Mouse (Mus musculus) liver, postnatal 0 days (tissue): Measurements from ENCODE around the gene Pip5kl1. TPM values are rescaled to one million over a fixed set of nuclear protein-coding genes. Genes with fewer than 3 reads are reported as not detected.

Source experiments
- ATAC-seq: fragments of 200-750 bp; cut with Nextera tagmentation; 2 replicates; pipeline ENCODE4 v1.8.0; 2017; ENCODE audit warnings: mild to moderate bottlenecking, moderate library complexity
- DNase-seq: peaks from one replicate; pipeline ENCODE4 v3.0.0-alpha.2; 2016
- H3K27ac ChIP-seq: fragments of 300-500 bp; sonication (generic); 2 replicates; pipeline ENCODE4 v1.5.1; 2014; ENCODE audit warnings: antibody characterized with exemption, moderate library complexity, mild to moderate bottlenecking, low read depth
- H3K27me3 ChIP-seq: fragments of 300-500 bp; sonication (generic); 2 replicates; pipeline ENCODE4 v1.6.1; 2014; ENCODE audit warnings: low read length, control low read depth, mixed read lengths; ENCODE audit not compliant: insufficient read depth
- H3K36me3 ChIP-seq: fragments of 300-500 bp; sonication (generic); replicated peaks from 2 replicates; pipeline ENCODE4 v1.6.1; 2014; ENCODE audit warnings: mild to moderate bottlenecking, control low read depth, low read length, moderate library complexity, mixed read lengths; ENCODE audit not compliant: insufficient read depth
- H3K4me1 ChIP-seq: fragments of 300-500 bp; sonication (generic); 2 replicates; pipeline ENCODE4 v1.6.1; 2014; ENCODE audit warnings: antibody characterized with exemption, mild to moderate bottlenecking, control low read depth; ENCODE audit not compliant: insufficient read depth
- H3K4me2 ChIP-seq: fragments of 300-500 bp; sonication (generic); 2 replicates; pipeline ENCODE4 v1.6.1; 2014; ENCODE audit warnings: low read depth, mild to moderate bottlenecking, low read length, moderate library complexity, mixed read lengths
- H3K4me3 ChIP-seq: fragments of 300-500 bp; sonication (generic); 2 replicates; pipeline ENCODE4 v1.5.1; 2014; ENCODE audit warnings: low read depth, low read length
- H3K9ac ChIP-seq: fragments of 300-500 bp; sonication (generic); replicated peaks from 2 replicates; pipeline ENCODE4 v1.6.1; 2014; ENCODE audit warnings: mild to moderate bottlenecking, moderate library complexity
- H3K9me3 ChIP-seq: fragments of 300-500 bp; sonication (generic); 2 replicates; pipeline ENCODE4 v1.6.1; 2016; ENCODE audit warnings: mild to moderate bottlenecking, control low read depth, low read length, mixed read lengths
- CTCF ChIP-seq: sonication (generic); IDR thresholded peaks from 2 replicates; pipeline ENCODE4 v1.5.1; 2016; ENCODE audit warnings: antibody characterized with exemption, low read depth
- EP300 ChIP-seq: IDR thresholded peaks from 2 replicates; pipeline ENCODE4 v1.6.1; 2016; ENCODE audit warnings: antibody characterized with exemption, low read depth, mild to moderate bottlenecking
- WGBS: fragments of 180-500 bp; shearing (Covaris S2); extraction: QIAGEN DNeasy Blood & Tissue Kit; methylation state at CpG from one replicate; pipeline ENCODE4 v1.1.7; 2014; ENCODE audit not compliant: insufficient replicate concordance; 5-methylcytosine and 5-hydroxymethylcytosine counted together
- polyA plus RNA-seq: library from polyadenylated mRNA; unstranded; fragments of >200 nt; fragmentation: Nextera tagmentation; extraction: Ambion mirVana; gene quantifications from 2 replicates; pipeline ENCODE4 v1.2.1, GENCODE M21; 2015

The Pip5kl1 gene
- polyA plus RNA-seq, 1 experiment from 2014 or later = not detected

- Histone ChIP-seq H3K9ac (peak overlapping the region; percentile 78), H3K27me3 (peaks cover 17% of the 10 kb centered on the region), H3K4me3 (peak overlapping the region; percentile 73), H3K9me3 (no peaks in the 10 kb centered on the region), H3K4me1 (peaks cover 51% of the 10 kb centered on the region), H3K27ac (peak overlapping the region; percentile 88), H3K36me3 (no peaks in the 10 kb centered on the region), H3K4me2 (peak overlapping the region; percentile 94)
- DNase-seq (peak; percentile 53), ATAC-seq (no peak)
- WGBS = 8% methylated on average over 9 of the region's 9 CpGs
- TF ChIP-seq CTCF = no peak
- TF ChIP-seq EP300 = no peak
Observed at GRCm38 (mm10) chr2:32537360-32537905, 37.2 kb upstream of the Pip5kl1 start.

DNA sequence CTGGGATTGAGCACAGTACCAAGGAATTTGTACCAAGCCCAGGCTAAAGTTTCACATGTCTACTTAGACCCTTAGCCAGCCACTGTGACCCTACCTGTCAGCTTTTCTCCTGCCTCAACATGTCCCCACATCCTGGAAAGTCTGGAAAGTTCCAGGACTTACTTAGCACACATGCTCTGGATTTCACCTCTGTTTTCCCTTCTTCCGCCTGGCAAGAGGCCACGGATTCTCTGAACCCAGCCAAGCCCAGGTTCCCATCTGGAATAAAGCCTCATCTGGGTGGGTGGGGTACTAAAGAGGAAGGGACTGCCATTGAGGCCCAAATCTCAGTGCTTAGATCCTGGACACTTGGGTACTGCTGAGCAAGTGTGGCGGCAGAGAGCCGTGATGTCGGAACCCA is 36.7 kb upstream of the Pip5kl1 start:
- peak overlapping the region; percentile 88; the same call in 1 of the 2 replicates for H3K27ac ChIP-seq
- DNase-seq (no peak), ATAC-seq (no peak)
- peak overlapping the region; percentile 94 for H3K4me2 ChIP-seq
- H3K9ac ChIP-seq = peak overlapping the region; percentile 11; the same call in 1 of the 2 replicates
- peaks cover 17% of the 10 kb centered on the region for H3K27me3 ChIP-seq
- H3K4me1 ChIP-seq = peaks cover 51% of the 10 kb centered on the region
- 80% methylated on average over 5 of the region's 5 CpGs for WGBS
- H3K9me3 ChIP-seq = no peaks in the 10 kb centered on the region
- H3K4me3 ChIP-seq = peak overlapping the region; percentile 73; the same call in 1 of the 2 replicates
- H3K36me3 ChIP-seq = no peaks in the 10 kb centered on the region
- no peak for TF ChIP-seq CTCF
- no peak for TF ChIP-seq EP300

DNA sequence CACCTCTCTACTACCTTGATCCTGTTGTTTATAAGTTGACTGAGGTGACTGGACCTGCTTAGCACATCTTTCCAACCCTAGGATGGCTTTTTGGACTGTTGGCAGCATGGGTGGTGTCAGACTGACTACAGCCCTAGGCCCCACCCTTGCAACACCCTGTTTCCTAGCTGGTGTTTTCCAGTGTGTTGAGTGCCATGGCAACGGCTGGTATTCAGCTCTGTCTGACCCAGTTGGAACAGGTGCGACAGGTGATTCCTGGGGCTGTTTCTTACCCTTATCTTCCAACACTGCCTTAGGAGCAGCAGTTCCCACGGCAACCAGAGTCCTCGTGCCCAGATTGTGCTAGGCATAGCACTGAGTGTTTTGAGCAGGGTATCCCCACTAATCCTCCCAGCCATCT is 36.1 kb upstream of the Pip5kl1 start:
- H3K4me2 ChIP-seq = peak overlapping the region; percentile 94; the same call in 1 of the 2 replicates
- H3K36me3 ChIP-seq = no peaks in the 10 kb centered on the region
- H3K9me3 ChIP-seq = no peaks in the 10 kb centered on the region
- no peak overlapping the region for H3K27ac ChIP-seq
- WGBS = 66% methylated on average over 4 of the region's 4 CpGs
- peaks cover 51% of the 10 kb centered on the region for H3K4me1 ChIP-seq
- TF ChIP-seq CTCF = no peak
- no peak for TF ChIP-seq EP300
- ATAC-seq (no peak), DNase-seq (no peak)
- no peak overlapping the region for H3K9ac ChIP-seq
- H3K4me3 ChIP-seq = no peak overlapping the region
- H3K27me3 ChIP-seq = peaks cover 17% of the 10 kb centered on the region

DNA sequence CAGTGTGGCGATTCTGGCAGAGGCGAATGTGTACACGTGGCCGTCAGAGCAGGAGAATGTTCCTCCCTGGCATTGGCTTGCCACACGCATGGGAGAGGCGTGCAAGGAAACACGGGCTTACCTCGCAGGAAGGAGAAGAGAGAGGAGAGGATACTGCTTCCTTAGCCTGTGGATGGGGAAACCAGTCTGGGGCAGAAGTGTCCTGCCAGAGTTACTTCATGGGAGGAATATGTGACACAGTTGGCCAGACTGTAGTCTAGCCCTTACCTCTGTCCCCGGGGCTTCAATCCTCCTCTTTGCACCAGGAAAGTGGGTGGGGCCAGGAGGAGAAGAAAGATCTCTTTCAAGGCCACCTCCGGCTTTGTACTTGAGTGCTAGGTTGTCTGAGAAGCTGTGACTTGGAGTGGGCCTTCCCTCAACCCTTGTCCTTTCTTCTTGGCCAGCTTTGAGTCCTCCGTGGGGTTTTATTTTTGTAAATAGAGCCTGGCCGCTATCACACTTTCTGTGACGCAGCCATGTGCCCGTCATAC is 35.1 kb upstream of the Pip5kl1 start:
- H3K27ac ChIP-seq = no peak overlapping the region
- H3K4me2 ChIP-seq = no peak overlapping the region
- no peak for ATAC-seq
- 72% methylated on average over 14 of the region's 14 CpGs for WGBS
- DNase-seq = no peak
- H3K9me3 ChIP-seq = no peaks in the 10 kb centered on the region
- no peak for TF ChIP-seq CTCF
- TF ChIP-seq EP300 = no peak
- H3K27me3 ChIP-seq = peaks cover 17% of the 10 kb centered on the region
- no peak overlapping the region for H3K9ac ChIP-seq
- H3K36me3 ChIP-seq = no peaks in the 10 kb centered on the region
- no peak overlapping the region for H3K4me3 ChIP-seq
- peaks cover 45% of the 10 kb centered on the region for H3K4me1 ChIP-seq

DNA sequence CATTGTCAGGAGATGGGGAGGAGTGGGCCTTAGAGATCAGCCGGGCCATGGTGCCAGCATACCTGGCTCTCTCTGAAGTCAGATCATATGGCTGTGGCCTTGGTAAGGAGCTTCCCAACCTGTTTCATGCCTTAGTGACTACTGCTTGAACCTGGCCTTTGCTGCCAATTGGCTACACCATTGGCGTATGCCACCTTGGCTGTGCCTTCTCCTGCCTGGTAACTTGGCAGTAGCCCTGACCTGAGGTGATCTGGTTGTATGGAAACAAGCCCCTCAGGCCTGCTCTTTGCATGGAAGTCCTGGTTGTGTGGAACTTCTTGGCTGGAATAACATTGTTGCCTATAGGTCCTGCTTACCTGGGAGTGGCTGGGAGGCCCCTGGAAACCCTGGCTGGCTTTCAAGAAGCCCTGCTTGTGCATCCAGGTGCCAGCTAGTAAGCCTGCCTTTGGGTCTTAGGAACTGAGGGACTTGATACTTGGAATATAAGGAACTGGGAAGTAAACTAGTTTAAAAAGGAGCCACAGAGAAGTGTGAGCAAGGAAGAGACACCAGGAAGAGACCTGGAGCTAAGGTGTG is 33.2 kb upstream of the Pip5kl1 start:
- peaks cover 35% of the 10 kb centered on the region for H3K4me1 ChIP-seq
- H3K27me3 ChIP-seq = peaks cover 8% of the 10 kb centered on the region; the same call in 1 of the 2 replicates
- H3K27ac ChIP-seq = no peak overlapping the region
- ATAC-seq (no peak), DNase-seq (no peak)
- no peaks in the 10 kb centered on the region; the same call in 1 of the 2 replicates for H3K36me3 ChIP-seq
- no peak overlapping the region for H3K4me2 ChIP-seq
- H3K9me3 ChIP-seq = no peaks in the 10 kb centered on the region
- WGBS = 63% methylated on average over 2 of the region's 2 CpGs
- H3K4me3 ChIP-seq = no peak overlapping the region
- TF ChIP-seq EP300 = no peak
- TF ChIP-seq CTCF = no peak
- no peak overlapping the region for H3K9ac ChIP-seq

DNA sequence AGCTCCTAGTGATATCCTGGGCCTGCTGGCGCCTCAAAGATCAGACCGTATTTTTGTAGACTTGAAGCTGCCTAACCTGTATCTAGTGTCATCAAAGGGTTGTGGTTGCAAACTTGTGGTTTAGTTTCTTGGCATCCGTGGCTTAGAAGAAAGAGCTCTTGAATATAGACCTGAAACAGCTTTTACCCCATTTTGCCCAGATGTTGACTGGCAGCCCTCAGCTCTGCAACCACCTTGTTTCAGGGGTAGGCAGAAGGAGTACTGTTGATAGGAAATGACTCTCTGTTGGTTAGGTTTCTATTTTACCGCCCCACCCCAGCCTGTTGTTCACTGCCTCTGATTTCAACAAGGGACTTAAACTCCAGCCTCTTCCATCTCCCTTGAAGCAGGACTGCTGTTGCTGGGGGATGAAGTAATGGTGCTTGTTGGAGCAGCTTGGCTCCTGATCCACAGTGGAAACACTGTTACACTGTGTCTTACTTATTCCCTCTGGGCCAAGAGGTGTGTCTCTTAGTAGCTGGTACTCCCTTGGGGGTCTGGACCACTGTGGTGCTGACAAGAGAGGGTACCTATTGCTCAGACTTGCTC is 32.5 kb upstream of the Pip5kl1 start:
- no peak overlapping the region for H3K27ac ChIP-seq
- no peak for TF ChIP-seq EP300
- no peak for TF ChIP-seq CTCF
- H3K4me3 ChIP-seq = no peak overlapping the region
- 31% methylated on average over 4 of the region's 4 CpGs for WGBS
- no peaks in the 10 kb centered on the region for H3K9me3 ChIP-seq
- no peak for ATAC-seq
- H3K36me3 ChIP-seq = no peaks in the 10 kb centered on the region; the same call in 1 of the 2 replicates
- no peak overlapping the region; the same call in 1 of the 2 replicates for H3K9ac ChIP-seq
- DNase-seq = no peak
- peaks cover 29% of the 10 kb centered on the region for H3K4me1 ChIP-seq
- no peak overlapping the region for H3K4me2 ChIP-seq
- 0 out of 2 replicates have a peak, but pooled peaks cover 1% of the 10 kb centered on the region for H3K27me3 ChIP-seq
